Comparison of ENCODE assay signal across 9 mouse cellular contexts in genomic region chr10:120666985-120667677, GRCm38 (mm10).
A peak's percentile ranks its signal among the peaks of the same experiment; 100 is the strongest.
DNase-seq lines count a peak whose midpoint lies in the region; ATAC-seq and TF ChIP-seq lines count a peak whose summit lies in the region.
"Had no signal": no experiment of that assay in that cellular context is flagged by ENCODE, and none has a peak within 500 bp of the region (broad histone marks: within the 10 kb centered on the region; RNA-seq: fewer than 3 reads in every experiment).

No protein-coding gene starts in this region.

- no peak overlapping the region for H3K27ac ChIP-seq in midbrain, postnatal 0 days (ENCODE audit: low read depth, low read length)
- H3K27ac ChIP-seq in midbrain, embryonic 11.5 days (ENCODE audit: low read depth, low read length): no peak overlapping the region
- no peak overlapping the region for H3K27ac ChIP-seq in embryonic facial prominence, embryonic 10.5 days (replicated peaks)
- H3K27ac ChIP-seq: limb, embryonic 12.5 days had no signal

- WGBS in midbrain, postnatal 0 days: 53% methylated on average over 12 of the region's 12 CpGs
- 65% methylated on average over 12 of the region's 12 CpGs for WGBS in midbrain, embryonic 11.5 days
- WGBS in embryonic facial prominence, embryonic 10.5 days: 63% methylated on average over 12 of the region's 12 CpGs

- ATAC-seq in midbrain, postnatal 0 days (ENCODE audit: low FRiP score): no peak
- ATAC-seq in midbrain, embryonic 11.5 days (ENCODE audit: low FRiP score): no peak

- no peak overlapping the region for H3K4me3 ChIP-seq in midbrain, postnatal 0 days (ENCODE audit: low read depth, low read length)
- no peak overlapping the region for H3K4me3 ChIP-seq in midbrain, embryonic 11.5 days (ENCODE audit: low read depth, low read length)
- no peak overlapping the region for H3K4me3 ChIP-seq in embryonic facial prominence, embryonic 10.5 days
- H3K4me3 ChIP-seq: limb, embryonic 12.5 days had no signal

- peak; percentile 76 for DNase-seq in midbrain, postnatal 0 days (ENCODE audit: low spot score)
- no peak for DNase-seq in midbrain, embryonic 11.5 days (ENCODE audit: low spot score, missing footprints)
- DNase-seq in adrenal gland, adult 2 months: peak; percentile 68
- DNase-seq in embryonic facial prominence, embryonic 10.5 days (ENCODE audit: low spot score): peak; percentile 77
- DNase-seq in heart, postnatal 10 days: peak; percentile 56 to 79
- peak; percentile 6 to 43 for DNase-seq in layer of hippocampus, postnatal 14 days (ENCODE audit: low spot score in 2 of 2)
- DNase-seq in ovary, postnatal 14 days (ENCODE audit: low spot score): peak; percentile 48
- no peak for DNase-seq in spleen, postnatal 4 days (ENCODE audit: low spot score in 2 of 2)

- no peaks in the 10 kb centered on the region for H3K4me1 ChIP-seq in midbrain, postnatal 0 days (ENCODE audit: insufficient read depth, low read length)
- H3K4me1 ChIP-seq in midbrain, embryonic 11.5 days (ENCODE audit: control insufficient read depth, insufficient read depth, low read length): no peaks in the 10 kb centered on the region
- H3K4me1 ChIP-seq in embryonic facial prominence, embryonic 10.5 days: 0 out of 2 replicates have a peak, but pooled peaks cover 4% of the 10 kb centered on the region

- no peaks in the 10 kb centered on the region for H3K27me3 ChIP-seq in midbrain, postnatal 0 days (ENCODE audit: insufficient read depth, low read length)
- no peaks in the 10 kb centered on the region for H3K27me3 ChIP-seq in midbrain, embryonic 11.5 days (ENCODE audit: control insufficient read depth, insufficient read depth, low read length)
- no peaks in the 10 kb centered on the region for H3K27me3 ChIP-seq in embryonic facial prominence, embryonic 10.5 days (replicated peaks; ENCODE audit: low read depth, poor library complexity, severe bottlenecking)
- H3K27me3 ChIP-seq: limb, embryonic 12.5 days had no signal

- no peaks in the 10 kb centered on the region for H3K36me3 ChIP-seq in midbrain, postnatal 0 days (ENCODE audit: insufficient read depth, low read length)
- H3K36me3 ChIP-seq in midbrain, embryonic 11.5 days (ENCODE audit: control insufficient read depth, insufficient read depth, low read length): no peaks in the 10 kb centered on the region
- no peaks in the 10 kb centered on the region for H3K36me3 ChIP-seq in embryonic facial prominence, embryonic 10.5 days (replicated peaks)
- H3K36me3 ChIP-seq: limb, embryonic 12.5 days had no signal

- H3K9ac ChIP-seq in midbrain, postnatal 0 days (replicated peaks; ENCODE audit: low read length, poor library complexity, severe bottlenecking): no peak overlapping the region
- H3K9ac ChIP-seq in midbrain, embryonic 11.5 days (ENCODE audit: low read length): no peak overlapping the region
- H3K9ac ChIP-seq: limb, embryonic 12.5 days had no signal

- H3K4me2 ChIP-seq in midbrain, postnatal 0 days (ENCODE audit: low read depth, low read length, poor library complexity, severe bottlenecking): no peak overlapping the region
- no peak overlapping the region for H3K4me2 ChIP-seq in midbrain, embryonic 11.5 days
- H3K4me2 ChIP-seq: limb, embryonic 12.5 days had no signal

- no peaks in the 10 kb centered on the region for H3K9me3 ChIP-seq in midbrain, postnatal 0 days (ENCODE audit: low read length)
- no peaks in the 10 kb centered on the region for H3K9me3 ChIP-seq in midbrain, embryonic 11.5 days (ENCODE audit: control insufficient read depth, low read length)
- no peaks in the 10 kb centered on the region for H3K9me3 ChIP-seq in embryonic facial prominence, embryonic 10.5 days
- H3K9me3 ChIP-seq: limb, embryonic 12.5 days had no signal

- intact Hi-C loops in heart, postnatal 10 days (cut with DNase I): no loop called here

- TF ChIP-seq CTCF in midbrain, postnatal 0 days (IDR thresholded peaks at IDR 0.05): peak; percentile 75

Comparison
In these comparisons a context has a peak if more than half of its experiments do, and no peak if none do; other contexts are left out.
1. DNase-seq: peak in midbrain, postnatal 0 days (single experiment), adrenal gland, adult 2 months (single experiment), embryonic facial prominence, embryonic 10.5 days (single experiment), heart, postnatal 10 days (2 of 2), layer of hippocampus, postnatal 14 days (2 of 2) and ovary, postnatal 14 days (single experiment); none in midbrain, embryonic 11.5 days (single experiment) and spleen, postnatal 4 days (0 of 2).